ENCODE assay signal across 15 mouse cellular contexts in the genomic region with DNA sequence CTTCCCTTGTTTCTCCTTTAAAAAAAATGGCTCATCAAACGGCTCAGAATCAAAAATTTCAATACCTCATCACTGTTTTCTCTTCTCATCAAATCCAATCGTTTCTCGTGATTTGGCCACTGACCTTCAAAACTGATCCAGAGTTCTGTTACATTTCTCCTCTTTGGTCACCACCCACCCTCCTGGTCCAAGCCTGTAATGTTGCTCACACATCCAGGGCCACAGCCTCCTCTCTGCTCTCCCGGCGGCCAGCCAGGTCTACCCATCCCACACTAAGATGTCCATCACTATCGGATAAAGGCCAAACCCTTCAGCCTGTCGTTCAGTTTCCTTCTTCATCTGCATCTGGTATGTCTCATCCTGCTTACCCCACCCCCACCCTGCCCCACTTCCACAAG. TPM values are rescaled to one million over a fixed set of nuclear protein-coding genes. Genes with fewer than 3 reads are reported as not detected.
DNase-seq lines count a peak whose midpoint lies in the region; ATAC-seq lines count a peak whose summit lies in the region.
"Had no signal": no experiment of that assay in that cellular context is flagged by ENCODE, and none has a peak within 500 bp of the region (broad histone marks: within the 10 kb centered on the region; RNA-seq: fewer than 3 reads in every experiment).

No protein-coding gene starts in this region.

- peak overlapping the region; percentile 58 for H3K4me2 ChIP-seq in hindbrain, embryonic 13.5 days
- H3K4me2 ChIP-seq in hindbrain, embryonic 12.5 days (replicated peaks), result no peak overlapping the region
- H3K4me2 ChIP-seq in midbrain, embryonic 13.5 days (replicated peaks), result peak overlapping the region; percentile 62; the same call in 1 of the 2 replicates
- H3K4me2 ChIP-seq in midbrain, embryonic 11.5 days, result no peak overlapping the region
- peak overlapping the region; percentile 69 for H3K4me2 ChIP-seq in hindbrain, embryonic 16.5 days (ENCODE audit: low read length)
- H3K4me2 ChIP-seq in midbrain, embryonic 15.5 days, result peak overlapping the region; percentile 75
- H3K4me2 ChIP-seq: liver, embryonic 15.5 days; lung, embryonic 14.5 days had no signal

- peaks cover 60% of the 10 kb centered on the region for H3K4me1 ChIP-seq in hindbrain, embryonic 13.5 days (replicated peaks)
- H3K4me1 ChIP-seq in hindbrain, embryonic 12.5 days, result peaks cover 33% of the 10 kb centered on the region
- peaks cover 56% of the 10 kb centered on the region for H3K4me1 ChIP-seq in midbrain, embryonic 13.5 days (replicated peaks)
- peaks cover 20% of the 10 kb centered on the region for H3K4me1 ChIP-seq in midbrain, embryonic 11.5 days (ENCODE audit: control insufficient read depth, insufficient read depth, low read length)
- peaks cover 34% of the 10 kb centered on the region for H3K4me1 ChIP-seq in hindbrain, embryonic 16.5 days (ENCODE audit: control insufficient read depth, insufficient read depth, low read depth, low read length)
- H3K4me1 ChIP-seq in midbrain, embryonic 15.5 days, result peaks cover 60% of the 10 kb centered on the region
- H3K4me1 ChIP-seq: limb, embryonic 12.5 days had no signal

- no peak overlapping the region for H3K9ac ChIP-seq in hindbrain, embryonic 13.5 days
- no peak overlapping the region for H3K9ac ChIP-seq in hindbrain, embryonic 12.5 days
- H3K9ac ChIP-seq in midbrain, embryonic 13.5 days (replicated peaks), result no peak overlapping the region
- no peak overlapping the region for H3K9ac ChIP-seq in midbrain, embryonic 11.5 days (ENCODE audit: low read length)
- no peak overlapping the region; the same call in 1 of the 2 replicates for H3K9ac ChIP-seq in hindbrain, embryonic 16.5 days (ENCODE audit: low read depth, low read length)
- no peak overlapping the region for H3K9ac ChIP-seq in midbrain, embryonic 15.5 days
- H3K9ac ChIP-seq: limb, embryonic 12.5 days; liver, embryonic 15.5 days; lung, embryonic 14.5 days had no signal

- ATAC-seq in hindbrain, embryonic 13.5 days (ENCODE audit: low FRiP score), result no peak
- no peak for ATAC-seq in hindbrain, embryonic 12.5 days (ENCODE audit: low FRiP score)
- ATAC-seq in midbrain, embryonic 13.5 days, result no peak
- no peak for ATAC-seq in midbrain, embryonic 11.5 days (ENCODE audit: low FRiP score)
- ATAC-seq in hindbrain, embryonic 16.5 days, result no peak
- ATAC-seq in midbrain, embryonic 15.5 days (replicated peaks), result no peak
- ATAC-seq: forebrain, embryonic 16.5 days had no signal

- H3K4me3 ChIP-seq in hindbrain, embryonic 13.5 days, result no peak overlapping the region
- H3K4me3 ChIP-seq in hindbrain, embryonic 12.5 days, result no peak overlapping the region
- 0 out of 2 replicates have a peak overlapping the region, but pooled peaks have one; percentile 56 for H3K4me3 ChIP-seq in midbrain, embryonic 13.5 days (replicated peaks)
- no peak overlapping the region for H3K4me3 ChIP-seq in midbrain, embryonic 11.5 days (ENCODE audit: low read depth, low read length)
- no peak overlapping the region for H3K4me3 ChIP-seq in hindbrain, embryonic 16.5 days (ENCODE audit: low read length)
- H3K4me3 ChIP-seq in midbrain, embryonic 15.5 days, result peak overlapping the region; percentile 61; the same call in 1 of the 2 replicates
- H3K4me3 ChIP-seq: limb, embryonic 12.5 days; liver, embryonic 15.5 days had no signal

- DNase-seq in midbrain, embryonic 11.5 days (ENCODE audit: low spot score, missing footprints), result no peak
- DNase-seq in retina, postnatal 1 day, result no peak
- DNase-seq in lung, postnatal 4 days, result no peak

- H3K9me3 ChIP-seq in hindbrain, embryonic 13.5 days, result no peaks in the 10 kb centered on the region
- H3K9me3 ChIP-seq in hindbrain, embryonic 12.5 days (replicated peaks), result no peaks in the 10 kb centered on the region
- no peaks in the 10 kb centered on the region for H3K9me3 ChIP-seq in midbrain, embryonic 13.5 days
- H3K9me3 ChIP-seq in midbrain, embryonic 11.5 days (ENCODE audit: control insufficient read depth, low read length), result no peaks in the 10 kb centered on the region
- H3K9me3 ChIP-seq in hindbrain, embryonic 16.5 days (ENCODE audit: control insufficient read depth, low read length), result no peaks in the 10 kb centered on the region
- no peaks in the 10 kb centered on the region for H3K9me3 ChIP-seq in midbrain, embryonic 15.5 days
- H3K9me3 ChIP-seq: limb, embryonic 12.5 days; liver, embryonic 15.5 days; midbrain, embryonic 12.5 days; neural tube, embryonic 13.5 days had no signal

- peaks cover 19% of the 10 kb centered on the region for H3K27me3 ChIP-seq in hindbrain, embryonic 13.5 days
- peaks cover 18% of the 10 kb centered on the region for H3K27me3 ChIP-seq in hindbrain, embryonic 12.5 days
- peaks cover 18% of the 10 kb centered on the region for H3K27me3 ChIP-seq in midbrain, embryonic 13.5 days
- H3K27me3 ChIP-seq in midbrain, embryonic 11.5 days (ENCODE audit: control insufficient read depth, insufficient read depth, low read length), result peaks cover 16% of the 10 kb centered on the region
- H3K27me3 ChIP-seq in hindbrain, embryonic 16.5 days (replicated peaks; ENCODE audit: control insufficient read depth, insufficient read depth, low read length), result no peaks in the 10 kb centered on the region; the same call in 1 of the 2 replicates
- H3K27me3 ChIP-seq in midbrain, embryonic 15.5 days (replicated peaks), result 0 out of 2 replicates have a peak, but pooled peaks cover 3% of the 10 kb centered on the region

- WGBS in hindbrain, embryonic 13.5 days, result 51% methylated on average over 7 of the region's 7 CpGs
- 51% methylated on average over 7 of the region's 7 CpGs for WGBS in hindbrain, embryonic 12.5 days
- WGBS in midbrain, embryonic 13.5 days, result 56% methylated on average over 7 of the region's 7 CpGs
- WGBS in midbrain, embryonic 11.5 days, result 54% methylated on average over 7 of the region's 7 CpGs
- WGBS in hindbrain, embryonic 16.5 days, result 50% methylated on average over 7 of the region's 7 CpGs
- WGBS in midbrain, embryonic 15.5 days, result 52% methylated on average over 7 of the region's 7 CpGs

- no peak overlapping the region for H3K27ac ChIP-seq in hindbrain, embryonic 13.5 days
- H3K27ac ChIP-seq in hindbrain, embryonic 12.5 days, result no peak overlapping the region; the same call in 1 of the 2 replicates
- no peak overlapping the region; the same call in 1 of the 2 replicates for H3K27ac ChIP-seq in midbrain, embryonic 13.5 days
- H3K27ac ChIP-seq in midbrain, embryonic 11.5 days (ENCODE audit: low read depth, low read length), result no peak overlapping the region
- no peak overlapping the region for H3K27ac ChIP-seq in hindbrain, embryonic 16.5 days (ENCODE audit: low read depth, low read length)
- H3K27ac ChIP-seq in midbrain, embryonic 15.5 days, result peak overlapping the region; percentile 76
- H3K27ac ChIP-seq: kidney, postnatal 0 days; limb, embryonic 12.5 days; liver, embryonic 15.5 days; midbrain, embryonic 12.5 days had no signal

- H3K36me3 ChIP-seq in hindbrain, embryonic 13.5 days, result no peaks in the 10 kb centered on the region
- no peaks in the 10 kb centered on the region for H3K36me3 ChIP-seq in hindbrain, embryonic 12.5 days
- H3K36me3 ChIP-seq in midbrain, embryonic 13.5 days, result no peaks in the 10 kb centered on the region
- H3K36me3 ChIP-seq in midbrain, embryonic 11.5 days (ENCODE audit: control insufficient read depth, insufficient read depth, low read length), result no peaks in the 10 kb centered on the region
- no peaks in the 10 kb centered on the region for H3K36me3 ChIP-seq in hindbrain, embryonic 16.5 days (ENCODE audit: control insufficient read depth, insufficient read depth, low read length)
- H3K36me3 ChIP-seq in midbrain, embryonic 15.5 days (replicated peaks), result no peaks in the 10 kb centered on the region
- H3K36me3 ChIP-seq: limb, embryonic 12.5 days; liver, embryonic 15.5 days; midbrain, embryonic 12.5 days; neural tube, embryonic 13.5 days had no signal

RNA-seq across cellular contexts. Expression of a gene that starts 1.6 kb away (rescaled TPM):
- 21.4 and 22.1 TPM in 2 replicates for polyA plus RNA-seq in hindbrain, embryonic 13.5 days (2015; fragmentation: Nextera tagmentation; extraction: Ambion mirVana)
- 12.7 and 16.1 TPM in 2 replicates for polyA plus RNA-seq in hindbrain, embryonic 12.5 days (2016; fragmentation: Nextera tagmentation; extraction: Ambion mirVana)
- polyA plus RNA-seq in midbrain, embryonic 13.5 days (2015; fragmentation: Nextera tagmentation; extraction: Ambion mirVana), result 19.7 and 20.2 TPM in 2 replicates
- 2.8 and 3.0 TPM in 2 replicates for polyA plus RNA-seq in midbrain, embryonic 11.5 days (2014; fragmentation: Nextera tagmentation; extraction: Ambion mirVana)
- 52.7 and 54.9 TPM in 2 replicates for polyA plus RNA-seq in hindbrain, embryonic 16.5 days (2015; fragmentation: Nextera tagmentation; extraction: Ambion mirVana)
- 63.8 and 64.0 TPM in 2 replicates for polyA plus RNA-seq in midbrain, embryonic 15.5 days (2015; fragmentation: Nextera tagmentation; extraction: Ambion mirVana)

RNA-seq across cellular contexts. Expression of a gene that starts 21.6 kb away (rescaled TPM):
- polyA plus RNA-seq in hindbrain, embryonic 13.5 days (2015; fragmentation: Nextera tagmentation; extraction: Ambion mirVana), result 23.8 and 25.2 TPM in 2 replicates
- polyA plus RNA-seq in hindbrain, embryonic 12.5 days (2016; fragmentation: Nextera tagmentation; extraction: Ambion mirVana), result 5.7 and 7.2 TPM in 2 replicates
- polyA plus RNA-seq in midbrain, embryonic 13.5 days (2015; fragmentation: Nextera tagmentation; extraction: Ambion mirVana), result 17.2 and 19.5 TPM in 2 replicates
- 1.9 and 2.0 TPM in 2 replicates for polyA plus RNA-seq in midbrain, embryonic 11.5 days (2014; fragmentation: Nextera tagmentation; extraction: Ambion mirVana)
- polyA plus RNA-seq in hindbrain, embryonic 16.5 days (2015; fragmentation: Nextera tagmentation; extraction: Ambion mirVana), result 22.5 and 29.3 TPM in 2 replicates
- polyA plus RNA-seq in midbrain, embryonic 15.5 days (2015; fragmentation: Nextera tagmentation; extraction: Ambion mirVana), result 28.9 and 34.3 TPM in 2 replicates

RNA-seq across cellular contexts. Expression of a gene that starts 50.6 kb away (rescaled TPM):
- polyA plus RNA-seq in hindbrain, embryonic 13.5 days (2015; fragmentation: Nextera tagmentation; extraction: Ambion mirVana), result 13.1 and 13.9 TPM in 2 replicates
- 17.3 and 18.2 TPM in 2 replicates for polyA plus RNA-seq in hindbrain, embryonic 12.5 days (2016; fragmentation: Nextera tagmentation; extraction: Ambion mirVana)
- 13.5 and 15.1 TPM in 2 replicates for polyA plus RNA-seq in midbrain, embryonic 13.5 days (2015; fragmentation: Nextera tagmentation; extraction: Ambion mirVana)
- 8.2 and 8.8 TPM in 2 replicates for polyA plus RNA-seq in midbrain, embryonic 11.5 days (2014; fragmentation: Nextera tagmentation; extraction: Ambion mirVana)
- 13.4 and 17.1 TPM in 2 replicates for polyA plus RNA-seq in hindbrain, embryonic 16.5 days (2015; fragmentation: Nextera tagmentation; extraction: Ambion mirVana)
- 17.8 and 18.9 TPM in 2 replicates for polyA plus RNA-seq in midbrain, embryonic 15.5 days (2015; fragmentation: Nextera tagmentation; extraction: Ambion mirVana)

Comparison
In these comparisons a context has a peak if more than half of its experiments do, and no peak if none do; other contexts are left out.
1. H3K4me2 ChIP-seq: peak in hindbrain, embryonic 13.5 days (single experiment), midbrain, embryonic 13.5 days (single experiment), hindbrain, embryonic 16.5 days (single experiment) and midbrain, embryonic 15.5 days (single experiment); none in hindbrain, embryonic 12.5 days (single experiment) and midbrain, embryonic 11.5 days (single experiment).
2. H3K4me3 ChIP-seq: peak in midbrain, embryonic 13.5 days (single experiment) and midbrain, embryonic 15.5 days (single experiment); none in hindbrain, embryonic 13.5 days (single experiment), hindbrain, embryonic 12.5 days (single experiment), midbrain, embryonic 11.5 days (single experiment) and hindbrain, embryonic 16.5 days (single experiment).